Comparison of ENCODE assay signal across 8 mouse cellular contexts in the genomic region with DNA sequence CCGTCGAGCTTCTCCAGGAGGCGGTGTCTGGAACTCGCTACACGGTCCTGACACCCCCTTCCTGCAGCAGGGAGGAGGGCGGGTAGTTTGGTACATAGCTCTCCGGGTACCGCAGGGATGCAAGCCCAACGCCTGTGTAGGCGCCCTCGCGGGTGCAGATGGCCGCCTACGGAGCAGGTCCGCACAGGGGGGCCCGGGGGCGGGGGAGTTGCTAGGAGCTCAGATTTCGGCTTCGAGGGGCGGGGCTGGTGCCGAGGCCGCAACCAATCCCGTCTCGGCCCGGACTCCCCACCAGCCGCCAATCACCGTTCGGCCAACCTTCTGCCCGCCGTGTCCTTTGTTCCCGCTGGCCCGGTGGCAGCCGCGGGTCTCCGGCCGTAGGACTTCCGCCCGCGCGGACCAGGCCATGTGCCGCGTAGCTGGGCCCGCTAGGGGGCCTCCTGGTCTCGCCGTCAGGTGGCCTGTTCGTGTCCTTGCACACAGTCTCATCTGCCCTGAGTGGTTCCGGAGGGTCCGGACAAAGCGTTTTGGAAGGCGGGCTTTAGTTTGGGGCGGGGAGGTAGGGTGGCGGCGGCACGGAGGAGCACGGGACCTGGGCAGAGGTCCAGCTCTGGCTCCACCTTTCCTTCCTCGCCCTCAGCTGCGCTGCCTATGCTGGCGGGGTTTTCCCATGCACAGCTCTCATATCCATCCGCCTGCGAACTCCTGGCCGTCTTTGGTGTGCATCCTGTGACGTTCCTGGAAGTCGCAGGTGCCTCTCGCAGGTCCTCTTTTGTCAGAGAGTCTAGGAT. TPM values are rescaled to one million over a fixed set of nuclear protein-coding genes. Genes with fewer than 3 reads are reported as not detected.
DNase-seq lines count a peak whose midpoint lies in the region; ATAC-seq and TF ChIP-seq lines count a peak whose summit lies in the region.

No protein-coding gene starts in this region.

- H3K9me3 ChIP-seq in MEL (replicated peaks; ENCODE audit: insufficient read depth, low read length) = no peaks in the 10 kb centered on the region
- H3K9me3 ChIP-seq in hindbrain, embryonic 10.5 days = no peaks in the 10 kb centered on the region
- no peaks in the 10 kb centered on the region for H3K9me3 ChIP-seq in lung, postnatal 0 days (ENCODE audit: low read length)

- peak; percentile 95 for DNase-seq in MEL (ENCODE audit: low read depth, low spot score)
- peak; percentile 96 for DNase-seq in cerebellum, adult 9-11 months
- DNase-seq in frontal cortex, adult 2 months (ENCODE audit: extremely low spot score in 1 of 2, low spot score in 1 of 2) = peak; percentile 87 to 92
- DNase-seq in hindbrain, embryonic 10.5 days (ENCODE audit: low spot score) = peak; percentile 99
- DNase-seq in layer of hippocampus, postnatal 10 days (ENCODE audit: low spot score in 2 of 2) = peak; percentile 91 to 96
- peak; percentile 98 for DNase-seq in lung, postnatal 0 days (ENCODE audit: low spot score)
- DNase-seq in ovary, postnatal 10 days (ENCODE audit: low spot score) = peak; percentile 92
- peak; percentile 86 to 88 for DNase-seq in thymus, postnatal 10 days (ENCODE audit: low spot score in 2 of 2)

- peaks cover 8% of the 10 kb centered on the region; the same call in 1 of the 2 replicates for H3K79me2 ChIP-seq in MEL (ENCODE audit: control insufficient read depth, insufficient read depth, low read length, poor library complexity)

- H3K4me1 ChIP-seq in MEL (ENCODE audit: control insufficient read depth in 1 of 2, insufficient read depth in 2 of 2, low read length in 2 of 2) = peaks cover 8 to 40% of the 10 kb centered on the region in 2 experiments; a peak in 3 of 4 replicates
- peaks cover 83% of the 10 kb centered on the region for H3K4me1 ChIP-seq in hindbrain, embryonic 10.5 days (replicated peaks)
- H3K4me1 ChIP-seq in lung, postnatal 0 days (ENCODE audit: insufficient read depth, low read depth, low read length) = peaks cover 28% of the 10 kb centered on the region; the same call in 1 of the 2 replicates

- peaks cover 0 to 14% of the 10 kb centered on the region in 2 experiments; a peak in 2 of 4 replicates for H3K36me3 ChIP-seq in MEL (ENCODE audit: control insufficient read depth in 1 of 2, insufficient read depth in 2 of 2, low read length in 2 of 2)
- H3K36me3 ChIP-seq in hindbrain, embryonic 10.5 days = no peaks in the 10 kb centered on the region
- H3K36me3 ChIP-seq in lung, postnatal 0 days (ENCODE audit: insufficient read depth, low read length) = no peaks in the 10 kb centered on the region

- H3K4me3 ChIP-seq in MEL (ENCODE audit: control insufficient read depth in 1 of 2, insufficient read depth in 1 of 2, low read depth in 2 of 2, low read length in 2 of 2) = peak overlapping the region; percentile 64 to 65
- H3K4me3 ChIP-seq in hindbrain, embryonic 10.5 days = peak overlapping the region; percentile 51
- peak overlapping the region; percentile 37 for H3K4me3 ChIP-seq in lung, postnatal 0 days (ENCODE audit: low read depth, low read length)

- H3K27me3 ChIP-seq in MEL (ENCODE audit: control insufficient read depth in 1 of 2, insufficient read depth in 2 of 2, low read length in 2 of 2) = no peaks in the 10 kb centered on the region
- no peaks in the 10 kb centered on the region for H3K27me3 ChIP-seq in hindbrain, embryonic 10.5 days (ENCODE audit: insufficient read depth, poor library complexity, severe bottlenecking)
- no peaks in the 10 kb centered on the region for H3K27me3 ChIP-seq in lung, postnatal 0 days (replicated peaks; ENCODE audit: insufficient read depth, low read length)

- peak; percentile 88 for ATAC-seq in lung, postnatal 0 days

- WGBS in hindbrain, embryonic 10.5 days = under 1% methylated on average over 64 of the region's 64 CpGs
- WGBS in lung, postnatal 0 days = under 1% methylated on average over 56 of the region's 64 CpGs

- TF ChIP-seq EP300 in MEL (IDR thresholded peaks at IDR 0.05; ENCODE audit: low read depth in 1 of 2, low read length in 2 of 2) = no peak; a peak in 1 of 4 replicates
- TF ChIP-seq EP300 in lung, postnatal 0 days (IDR thresholded peaks at IDR 0.05) = peak; percentile 51; the same call in 1 of the 2 replicates

- H3K4me2 ChIP-seq in lung, postnatal 0 days (replicated peaks; ENCODE audit: low read depth, low read length) = peak overlapping the region; percentile 59

- peak in 2 of 3 experiments; percentile 52 to 61; a peak in 5 of 6 replicates for TF ChIP-seq CTCF in MEL (IDR thresholded peaks at IDR 0.05 in 2 of 3, conservative IDR thresholded peaks at IDR 0.05 in 1 of 3; ENCODE audit: control insufficient read depth in 1 of 3, insufficient read depth in 1 of 3, low read depth in 2 of 3, low read length in 3 of 3, poor library complexity in 1 of 3, severe bottlenecking in 1 of 3)
- peak; percentile 82 for TF ChIP-seq CTCF in lung, postnatal 0 days (IDR thresholded peaks at IDR 0.05)

- TF ChIP-seq RAD21 in MEL (IDR thresholded peaks at IDR 0.05; ENCODE audit: low read depth, low read length) = peak; percentile 14; the same call in 1 of the 2 replicates

- peak; percentile 46 to 56; a peak in 1 of 4 replicates for TF ChIP-seq POLR2A in MEL (IDR thresholded peaks at IDR 0.05; ENCODE audit: control insufficient read depth in 1 of 2, insufficient read depth in 1 of 2, low read depth in 1 of 2, low read length in 2 of 2, poor library complexity in 1 of 2)

- H3K27ac ChIP-seq in MEL (ENCODE audit: control insufficient read depth, low read depth, low read length) = peak overlapping the region; percentile 95
- H3K27ac ChIP-seq in hindbrain, embryonic 10.5 days = peak overlapping the region; percentile 94
- H3K27ac ChIP-seq in lung, postnatal 0 days (ENCODE audit: low read length) = peak overlapping the region; percentile 93

- peak overlapping the region; percentile 90 for H3K9ac ChIP-seq in MEL (ENCODE audit: control insufficient read depth, low read depth, low read length, poor library complexity, severe bottlenecking)
- H3K9ac ChIP-seq in lung, postnatal 0 days (replicated peaks; ENCODE audit: low read depth) = peak overlapping the region; percentile 36

TF ChIP-seq in MEL, 35 proteins besides CTCF, POLR2A, EP300 and RAD21 (continues in another document):
- no peak for TF ChIP-seq MAFK (IDR thresholded peaks at IDR 0.05; ENCODE audit: borderline replicate concordance, low read depth, low read length)
- peak; percentile 42; the same call in 1 of the 2 replicates for TF ChIP-seq ELF1 (IDR thresholded peaks at IDR 0.05; ENCODE audit: low read depth, low read length)
- peak; percentile 71 for TF ChIP-seq USF1 (IDR thresholded peaks at IDR 0.05; ENCODE audit: low read depth, low read length)
- TF ChIP-seq SMC3 (IDR thresholded peaks at IDR 0.05; ENCODE audit: low read depth, low read length) = 0 out of 2 replicates have a peak, but pooled peaks have one; percentile 23
- peak; percentile 65 for TF ChIP-seq HCFC1 (IDR thresholded peaks at IDR 0.05; ENCODE audit: low read depth, low read length)
- TF ChIP-seq NRF1 (IDR thresholded peaks at IDR 0.05; ENCODE audit: insufficient read depth, low read depth, low read length, poor library complexity, severe bottlenecking) = peak; percentile 16; the same call in 1 of the 2 replicates
- TF ChIP-seq KAT2A (conservative IDR thresholded peaks at IDR 0.05; ENCODE audit: low read depth, low read length) = peak; percentile 44; the same call in 1 of the 2 replicates
- no peak for TF ChIP-seq USF2 (IDR thresholded peaks at IDR 0.05; ENCODE audit: borderline replicate concordance in 1 of 2, insufficient read depth in 1 of 2, low read depth in 1 of 2, low read length in 2 of 2)
- no peak for TF ChIP-seq ZC3H11A (IDR thresholded peaks at IDR 0.05; ENCODE audit: low read depth, low read length)
- no peak for TF ChIP-seq MYB (IDR thresholded peaks at IDR 0.05; ENCODE audit: low read depth, low read length)
- no peak for TF ChIP-seq POLR2AphosphoS5 (IDR thresholded peaks at IDR 0.05; ENCODE audit: borderline replicate concordance, low read depth, low read length)
- peak; percentile 92 for TF ChIP-seq MYC (IDR thresholded peaks at IDR 0.05; ENCODE audit: low read depth, low read length)
- TF ChIP-seq SIN3A (IDR thresholded peaks at IDR 0.05; ENCODE audit: low read length) = no peak
- TF ChIP-seq TAL1 (IDR thresholded peaks at IDR 0.05; ENCODE audit: low read length) = no peak
- TF ChIP-seq NELFE (IDR thresholded peaks at IDR 0.05; ENCODE audit: low read depth, low read length) = peak; percentile 74
- TF ChIP-seq MAX (IDR thresholded peaks at IDR 0.05; ENCODE audit: low read length) = peak; percentile 83
- TF ChIP-seq ETS1 (IDR thresholded peaks at IDR 0.05; ENCODE audit: low read depth, low read length) = peak; percentile 53
- no peak for TF ChIP-seq CHD2 (IDR thresholded peaks at IDR 0.05; ENCODE audit: low read length)
- TF ChIP-seq MEF2A (IDR thresholded peaks at IDR 0.05; ENCODE audit: extremely low read depth, insufficient replicate concordance, low read depth, low read length, poor library complexity, severe bottlenecking) = no peak
- no peak for TF ChIP-seq JUND (IDR thresholded peaks at IDR 0.05; ENCODE audit: low read depth, low read length)
- no peak; the same call in 1 of the 2 replicates for TF ChIP-seq E2F4 (IDR thresholded peaks at IDR 0.05; ENCODE audit: borderline replicate concordance, low read depth, low read length)
- peak; percentile 49 for TF ChIP-seq ZMIZ1 (IDR thresholded peaks at IDR 0.05; ENCODE audit: low read depth, low read length)
- TF ChIP-seq MXI1 (IDR thresholded peaks at IDR 0.05; ENCODE audit: low read depth, low read length) = peak; percentile 58; the same call in 1 of the 2 replicates
- TF ChIP-seq TBP (IDR thresholded peaks at IDR 0.05; ENCODE audit: low read depth, low read length) = peak; percentile 56
- no peak for TF ChIP-seq GABPA (IDR thresholded peaks at IDR 0.05; ENCODE audit: low read depth, low read length)
- peak; percentile 97 for TF ChIP-seq BHLHE40 (IDR thresholded peaks at IDR 0.05; ENCODE audit: borderline replicate concordance, low read depth, low read length)
- TF ChIP-seq MAZ (IDR thresholded peaks at IDR 0.05; ENCODE audit: low read depth, low read length) = peak; percentile 83
- no peak for TF ChIP-seq GATA1 (IDR thresholded peaks at IDR 0.05; ENCODE audit: low read depth, low read length)
- TF ChIP-seq RCOR1 (IDR thresholded peaks at IDR 0.05; ENCODE audit: low read depth, low read length) = no peak

RNA-seq across cellular contexts. Expression of gene Ptma, which starts 22.4 kb away (rescaled TPM):
- 3,309 and 3,407 TPM in 2 replicates for total RNA-seq in MEL (2012; rRNA removed)
- 1,000 to 10,000 TPM; 2,419 to 4,891 TPM for polyA plus RNA-seq in MEL (2012; ENCODE audit: insufficient read depth in 1 of 2, insufficient read length in 2 of 2, low read depth in 1 of 2, low replicate concordance in 2 of 2, missing spikeins in 1 of 2)
- 707 and 751 TPM in 2 replicates for polyA plus RNA-seq in frontal cortex, adult 2 months (2012; rRNA removed)
- 2,611 and 3,050 TPM in 2 replicates for polyA plus RNA-seq in hindbrain, embryonic 10.5 days (2016; fragmentation: Nextera tagmentation; extraction: Ambion mirVana)
- 100 to 1,000 TPM; 617 to 662 TPM for total RNA-seq in layer of hippocampus, postnatal 10 days (2021)
- polyA plus RNA-seq in lung, postnatal 0 days (2015; fragmentation: Nextera tagmentation; extraction: Ambion mirVana) = 1,264 and 1,361 TPM in 2 replicates

Comparison
In these comparisons a context has a peak if more than half of its experiments do, and no peak if none do; other contexts are left out.
1. Peak in every context shown above with its lines: DNase-seq, ATAC-seq, H3K4me3 ChIP-seq and H3K27ac ChIP-seq.